Mouse (Mus musculus) granulocyte monocyte progenitor cell, adult 5-6 weeks (primary cell): ENCODE results near the gene Slc38a2. TPM values are rescaled to one million over a fixed set of nuclear protein-coding genes. Genes with fewer than 3 reads are reported as not detected.
A peak's percentile ranks its signal among the peaks of the same experiment; 100 is the strongest.

ENCODE experiments used
- ATAC-seq: replicated peaks from 2 replicates; pipeline ENCODE4 v1.8.0; 2016; ENCODE audit warnings: mild to moderate bottlenecking, moderate TSS enrichment, inconsistent platforms; ENCODE audit not compliant: poor library complexity, severe bottlenecking
- total RNA-seq, 2 experiments: library from RNA; stranded (forward) in 1 of 2; stranded (reverse) in 1 of 2; fragments of 200-712, 200-1000 nt in 1 of 2; fragments of >200 nt in 1 of 2; fragmentation: Nextera tagmentation in 1 of 2; gene quantifications; 2 replicates each; pipeline ENCODE4 v1.2.3; 2014 to 2017

The Slc38a2 gene
- total RNA-seq, 2 experiments from 2014 or later = 84.0 to 89.2 TPM

DNA sequence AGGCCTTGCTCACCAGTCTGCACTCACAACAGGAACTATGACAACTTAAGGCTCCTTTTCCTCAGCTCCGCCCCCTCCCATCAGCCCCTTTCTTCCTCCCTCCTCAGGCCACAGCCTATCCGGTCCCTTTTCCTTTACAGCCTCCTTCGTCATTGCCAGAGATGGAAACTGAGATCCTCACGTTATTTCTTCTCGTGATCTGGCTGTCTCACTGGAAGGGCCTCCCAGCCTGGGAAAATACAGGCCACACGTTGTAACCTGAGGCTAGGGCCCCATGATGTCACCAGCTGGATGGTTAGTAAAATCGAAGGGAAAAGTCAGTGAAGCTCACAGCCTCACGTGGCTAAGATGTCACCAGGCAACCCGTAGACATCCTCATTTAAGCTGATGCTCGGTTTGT, 61.4 kb downstream of the Slc38a2 start:
- ATAC-seq = peak; percentile 42

Other genes with a start within 250 kb of the Slc38a2 start
- gene Scaf11, start 238.9 kb downstream of the Slc38a2 start, total RNA-seq (2014; fragmentation: Nextera tagmentation) = 88.4 and 105 TPM in 2 replicates
- gene Scaf11, start 238.9 kb downstream of the Slc38a2 start, total RNA-seq (2017) = 126 and 137 TPM in 2 replicates
- gene Slc38a1, start 56.8 kb downstream of the Slc38a2 start, total RNA-seq (2014; fragmentation: Nextera tagmentation) = 93.0 and 110 TPM in 2 replicates
- gene Slc38a1, start 56.8 kb downstream of the Slc38a2 start, total RNA-seq (2017) = 63.9 and 67.5 TPM in 2 replicates